Mouse (Mus musculus): ENCODE results near the gene Gm21411.
"Not testable (repeated sequence)": the region's sequence is repeated elsewhere in the genome, so short reads cannot be mapped to it uniquely, and the experiment has no call there.

Gm21411 gene

DNA sequence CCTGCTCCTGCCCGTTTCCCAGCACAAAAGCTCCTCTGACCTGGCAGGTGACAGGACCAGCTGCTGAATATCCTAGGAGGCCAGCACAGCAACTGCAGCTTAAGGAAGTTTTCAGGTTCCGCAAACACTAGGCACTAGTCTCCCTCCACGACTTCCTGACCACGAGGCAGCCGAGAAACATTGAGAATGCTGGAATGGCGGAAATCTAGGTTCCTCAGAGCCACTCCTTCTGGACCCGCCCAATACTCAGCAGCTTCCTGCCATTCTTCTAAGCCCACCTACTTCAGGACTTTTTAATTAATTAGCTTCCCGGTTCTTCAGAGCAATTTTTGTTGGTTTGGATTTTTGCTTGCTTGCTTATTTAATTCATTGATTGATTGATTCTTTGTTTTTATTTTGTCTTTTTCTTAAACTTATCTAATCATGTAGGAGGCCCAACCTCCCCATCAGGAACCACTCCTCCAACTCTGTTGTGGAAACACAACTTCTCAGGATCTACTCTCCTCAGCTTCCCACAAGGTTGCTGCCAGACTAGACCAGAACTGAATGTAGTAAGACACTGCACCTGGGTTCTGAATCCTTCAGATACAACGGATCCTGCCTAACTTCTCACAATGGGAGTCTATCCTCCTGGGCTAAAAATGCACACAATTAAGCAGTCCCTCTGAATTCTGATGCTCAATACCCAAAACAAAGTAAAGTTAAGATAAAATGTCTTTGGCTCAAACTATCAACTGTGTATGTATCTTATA, at the start of gene Gm21411:
Gene Gm21411, minus strand, starts transcription at position 205 of the 752 bp plus-strand sequence.
- not testable (repeated sequence) for DNase-seq (ENCODE audit: low spot score in 2 of 2)

DNA sequence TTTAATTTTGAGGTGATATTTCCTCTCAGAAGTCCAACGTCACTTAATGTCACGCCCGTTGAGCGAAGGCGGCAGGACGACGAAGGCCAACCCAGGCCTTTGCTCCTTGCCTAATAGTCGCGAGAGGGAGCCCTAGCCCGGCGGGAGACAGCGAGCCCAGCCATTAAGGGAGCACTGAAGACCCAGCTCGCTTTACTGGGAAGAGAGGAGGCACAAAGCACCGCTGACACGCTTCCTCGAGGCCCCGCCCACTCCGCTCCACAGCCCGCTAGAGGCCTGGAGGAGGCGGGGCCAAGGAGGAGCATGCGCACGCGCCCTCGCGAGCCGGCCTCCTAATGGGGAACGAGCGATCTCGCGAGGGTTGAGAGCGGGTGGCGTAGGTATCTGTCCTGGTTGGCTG, 32.3 kb upstream of the Gm21411 start:
- not testable (repeated sequence) for DNase-seq (ENCODE audit: low spot score in 2 of 2)

DNA sequence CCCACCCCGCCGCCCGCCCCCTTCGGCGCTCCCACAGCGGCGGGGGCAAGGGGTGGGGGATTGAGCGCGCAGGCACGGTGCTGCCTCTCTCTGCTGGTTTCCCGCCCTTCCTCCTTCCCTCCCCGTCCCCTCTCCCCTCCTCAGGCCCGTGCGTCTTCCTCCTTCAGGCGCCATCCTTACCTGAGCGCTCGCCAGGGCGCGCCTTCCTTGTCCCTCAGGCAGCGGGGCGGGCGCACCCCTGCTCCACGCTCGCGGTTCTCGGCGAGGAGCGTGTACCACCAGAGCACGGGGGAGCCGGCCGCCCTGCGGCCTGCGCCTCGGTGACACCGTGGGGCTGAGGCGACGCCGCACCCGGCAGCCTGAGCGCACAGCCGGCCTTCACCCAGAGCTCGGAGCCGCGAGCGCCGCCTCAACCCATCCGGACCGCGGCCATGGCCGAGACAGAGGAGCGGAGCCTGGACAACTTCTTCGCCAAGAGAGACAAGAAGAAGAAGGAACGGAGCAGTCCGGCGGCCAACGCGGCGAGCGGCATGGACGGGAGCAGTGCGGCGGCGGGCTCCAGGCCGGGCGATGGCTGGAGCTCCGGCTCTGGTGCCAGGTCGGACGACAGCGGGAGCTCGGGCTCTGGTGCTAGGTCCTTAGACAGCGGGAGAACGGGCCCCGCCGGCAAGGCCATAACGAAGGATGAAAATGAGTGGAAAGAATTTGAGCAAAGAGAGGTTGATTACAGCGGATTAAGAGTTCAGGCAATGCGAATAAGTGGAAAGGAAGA, 23.1 kb upstream of the Gm21411 start:
- no peak for DNase-seq (ENCODE audit: low spot score in 2 of 2)

DNA sequence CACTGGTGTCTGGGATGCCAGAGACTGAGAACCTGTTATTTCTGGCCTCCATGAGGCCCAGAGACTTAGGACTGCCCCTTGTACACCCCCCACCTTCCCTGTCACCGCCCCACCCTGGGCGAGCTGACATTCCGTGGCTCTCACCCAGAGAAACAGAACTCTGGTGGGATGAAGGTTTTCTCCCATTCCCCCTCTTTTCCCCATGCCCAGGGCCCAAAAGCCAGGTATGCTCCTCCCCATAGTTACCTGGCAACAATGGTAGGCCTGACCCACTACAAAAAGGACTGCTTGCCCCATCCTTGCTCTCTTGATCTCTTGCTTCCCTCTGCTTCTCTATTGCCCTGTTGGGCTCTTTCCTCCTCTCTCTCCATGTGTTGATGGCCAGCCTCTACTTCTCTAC, 5.8 kb upstream of the Gm21411 start:
- DNase-seq (ENCODE audit: low spot score in 2 of 2) = no peak

DNA sequence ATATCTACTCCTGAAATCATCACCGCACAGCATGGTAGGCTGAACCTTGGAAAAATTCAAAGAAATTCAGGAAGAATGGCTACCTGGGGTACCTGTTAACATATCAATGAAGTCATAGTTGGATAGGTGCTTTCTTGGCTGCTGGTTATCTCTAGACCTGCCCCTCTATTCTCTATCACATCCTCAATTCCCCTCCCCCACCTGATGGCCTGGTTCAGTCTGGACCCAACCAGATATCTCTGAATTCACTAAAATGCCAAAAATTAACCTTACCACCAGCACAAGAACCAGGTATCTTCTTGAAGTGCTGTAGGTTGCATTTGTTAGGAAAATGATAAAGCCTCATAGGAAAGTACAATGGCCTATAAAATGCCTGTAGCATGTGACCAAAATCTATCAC, 1.3 kb downstream of the Gm21411 start:
- DNase-seq (ENCODE audit: low spot score in 2 of 2) = not testable (repeated sequence)

- not testable (repeated sequence) for DNase-seq (ENCODE audit: low spot score in 2 of 2)
These were observed 4.6 kb downstream of the Gm21411 start for GRCm38 (mm10) chr4:146904782-146905181.

- not testable (repeated sequence) for DNase-seq (ENCODE audit: low spot score in 2 of 2)
These were observed 6.3 kb downstream of the Gm21411 start for GRCm38 (mm10) chr4:146903126-146903525.
